Mouse (Mus musculus) small intestine, adult 2 months (tissue): ENCODE data around the gene Pih1d1.

ENCODE experiments used
- CTCF ChIP-seq: fragments of 200-500 bp; IDR thresholded peaks from 2 replicates; pipeline ENCODE4 v1.5.1; 2012; ENCODE audit warnings: low read depth, mild to moderate bottlenecking, control low read depth, inconsistent platforms, low read length, moderate library complexity, mixed read lengths; ENCODE audit not compliant: insufficient replicate concordance, insufficient read length; ENCODE audit errors: extremely low read depth
- POLR2A ChIP-seq: fragments of 200-500 bp; IDR thresholded peaks from 2 replicates; pipeline ENCODE4 v1.6.1; 2012; ENCODE audit warnings: low read depth, mild to moderate bottlenecking, control low read depth, inconsistent platforms, low read length, moderate library complexity

DNA sequence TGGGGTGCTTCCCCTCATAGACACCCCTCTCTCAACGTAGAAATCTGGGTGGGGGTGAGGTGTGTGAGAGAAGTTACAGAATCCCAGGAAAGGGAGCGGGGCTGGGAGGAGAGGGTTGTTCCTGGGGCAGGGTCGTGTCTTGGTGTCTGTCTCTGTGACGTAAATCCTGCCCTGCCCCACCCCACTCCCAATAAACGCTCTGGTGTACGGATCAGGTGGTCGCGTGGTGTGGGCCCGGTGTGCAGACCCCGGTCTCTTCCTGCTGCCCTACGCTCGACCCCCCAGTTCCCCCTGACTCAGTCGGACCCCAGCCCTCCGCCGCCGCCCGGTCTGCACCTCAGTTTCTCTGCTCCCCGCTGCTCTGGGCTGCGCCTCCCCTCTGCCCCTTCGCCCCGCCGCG, 21.8 kb downstream of the Pih1d1 start:
- TF ChIP-seq POLR2A = no peak
- no peak for TF ChIP-seq CTCF
